Mouse (Mus musculus): Measurements from ENCODE around the gene Tnfsf10.

GRCm38 (mm10) chr3:27311475-27311874, 5.4 kb upstream of the Tnfsf10 start:
- TF ChIP-seq CTCF (IDR thresholded peaks at IDR 0.05; ENCODE audit: control insufficient read depth, insufficient read depth, low read length) (no peak), POLR2A (IDR thresholded peaks at IDR 0.05; ENCODE audit: borderline replicate concordance, control insufficient read depth, low read depth, low read length) (no peak)
